Mouse (Mus musculus): ENCODE results near the gene Vwf. TPM values are rescaled to one million over a fixed set of nuclear protein-coding genes. Genes with fewer than 3 reads are reported as not detected.

The Vwf gene
- total RNA-seq, 2 experiments from 2014 or later = 12.2 to 14.2 TPM

GRCm38 (mm10) chr6:125585579-125585978 is 39.0 kb downstream of the Vwf start:
- DNase-seq (ENCODE audit: low spot score in 2 of 2) = no peak

GRCm38 (mm10) chr6:125586042-125586566 is 39.5 kb downstream of the Vwf start:
- DNase-seq (ENCODE audit: low spot score in 2 of 2) = no peak

- no peak for DNase-seq (ENCODE audit: low spot score in 2 of 2)
Measured at GRCm38 (mm10) chr6:125588241-125588640, 41.7 kb downstream of the Vwf start.

- no peak for DNase-seq (ENCODE audit: low spot score in 2 of 2)
Measured at GRCm38 (mm10) chr6:125589075-125589474, 42.5 kb downstream of the Vwf start.

- no peak for DNase-seq (ENCODE audit: low spot score in 2 of 2)
Measured at GRCm38 (mm10) chr6:125590056-125590455, 43.5 kb downstream of the Vwf start.

- no peak for DNase-seq (ENCODE audit: low spot score in 2 of 2)
Measured at GRCm38 (mm10) chr6:125590471-125590870, 43.9 kb downstream of the Vwf start.

- DNase-seq (ENCODE audit: low spot score in 2 of 2) = no peak
Measured at GRCm38 (mm10) chr6:125591652-125592385, 45.2 kb downstream of the Vwf start.

- DNase-seq (ENCODE audit: low spot score in 2 of 2) = no peak
Measured at GRCm38 (mm10) chr6:125592536-125592935, 46.0 kb downstream of the Vwf start.

- no peak for DNase-seq (ENCODE audit: low spot score in 2 of 2)
Measured at GRCm38 (mm10) chr6:125594311-125594710, 47.7 kb downstream of the Vwf start.

GRCm38 (mm10) chr6:125594825-125595224 is 48.3 kb downstream of the Vwf start:
- DNase-seq (ENCODE audit: low spot score in 2 of 2) = no peak

GRCm38 (mm10) chr6:125596701-125597318 is 50.2 kb downstream of the Vwf start:
- DNase-seq (ENCODE audit: low spot score in 2 of 2) = no peak

- DNase-seq (ENCODE audit: low spot score in 2 of 2) = no peak
Measured at GRCm38 (mm10) chr6:125597716-125598115, 51.1 kb downstream of the Vwf start.

GRCm38 (mm10) chr6:125600036-125600558 is 53.5 kb downstream of the Vwf start:
- peak; percentile 52 to 87 for DNase-seq (ENCODE audit: low spot score in 2 of 2)

- DNase-seq (ENCODE audit: low spot score in 2 of 2) = no peak
Measured at GRCm38 (mm10) chr6:125600669-125601068, 54.1 kb downstream of the Vwf start.

- no peak for DNase-seq (ENCODE audit: low spot score in 2 of 2)
Measured at GRCm38 (mm10) chr6:125601190-125601589, 54.6 kb downstream of the Vwf start.

GRCm38 (mm10) chr6:125601748-125602147 is 55.2 kb downstream of the Vwf start:
- no peak for DNase-seq (ENCODE audit: low spot score in 2 of 2)

GRCm38 (mm10) chr6:125602354-125602753 is 55.8 kb downstream of the Vwf start:
- DNase-seq (ENCODE audit: low spot score in 2 of 2) = no peak

- DNase-seq (ENCODE audit: low spot score in 2 of 2) = peak; percentile 28 to 63
Measured at GRCm38 (mm10) chr6:125603234-125603633, 56.7 kb downstream of the Vwf start.

GRCm38 (mm10) chr6:125603678-125604462 is 57.3 kb downstream of the Vwf start:
- no peak for DNase-seq (ENCODE audit: low spot score in 2 of 2)

- peak; percentile 63 to 89 for DNase-seq (ENCODE audit: low spot score in 2 of 2)
Measured at GRCm38 (mm10) chr6:125604463-125605191, 58.1 kb downstream of the Vwf start.

GRCm38 (mm10) chr6:125609025-125609424 is 62.5 kb downstream of the Vwf start:
- no peak for DNase-seq (ENCODE audit: low spot score in 2 of 2)

All from layer of hippocampus, adult 18-20 months (tissue).